Mouse (Mus musculus) hindbrain, embryonic 15.5 days (tissue): ENCODE data around the gene Aipl1. TPM values are rescaled to one million over a fixed set of nuclear protein-coding genes. Genes with fewer than 3 reads are reported as not detected.
"Not testable (repeated sequence)": the region's sequence is repeated elsewhere in the genome, so short reads cannot be mapped to it uniquely, and the experiment has no call there.

Experiments
- ATAC-seq: fragments of 200-750 bp; cut with Nextera tagmentation; 2 replicates; pipeline ENCODE4 v1.8.0; 2017; ENCODE audit warnings: low read depth, moderate number of reproducible peaks, moderate TSS enrichment; ENCODE audit not compliant: low FRiP score
- H3K27ac ChIP-seq: fragments of 300-500 bp; sonication (generic); replicated peaks from 2 replicates; pipeline ENCODE4 v1.5.1; 2015; ENCODE audit warnings: mild to moderate bottlenecking, inconsistent platforms
- H3K27me3 ChIP-seq: fragments of 300-500 bp; sonication (generic); 2 replicates; pipeline ENCODE4 v1.6.1; 2015; ENCODE audit warnings: control low read depth, inconsistent platforms
- H3K36me3 ChIP-seq: fragments of 300-500 bp; sonication (generic); 2 replicates; pipeline ENCODE4 v1.6.1; 2015; ENCODE audit warnings: control low read depth, inconsistent platforms
- H3K4me1 ChIP-seq: fragments of 300-500 bp; sonication (generic); replicated peaks from 2 replicates; pipeline ENCODE4 v1.6.1; 2015; ENCODE audit warnings: control low read depth, inconsistent platforms
- H3K4me2 ChIP-seq: fragments of 300-500 bp; sonication (generic); 2 replicates; pipeline ENCODE4 v1.6.1; 2015; ENCODE audit warnings: moderate library complexity, mild to moderate bottlenecking, inconsistent platforms
- H3K4me3 ChIP-seq: fragments of 300-500 bp; sonication (generic); 2 replicates; pipeline ENCODE4 v1.5.1; 2015; ENCODE audit warnings: mild to moderate bottlenecking, inconsistent platforms
- H3K9ac ChIP-seq: fragments of 300-500 bp; sonication (generic); 2 replicates; pipeline ENCODE4 v1.6.1; 2015; ENCODE audit warnings: inconsistent platforms
- H3K9me3 ChIP-seq: fragments of 300-500 bp; sonication (generic); 2 replicates; pipeline ENCODE4 v1.6.1; 2016; ENCODE audit warnings: control low read depth, inconsistent platforms
- WGBS: fragments of 180-500 bp; shearing (Covaris S2); methylation state at CpG from one replicate; pipeline ENCODE4 v1.1.7; 2015; 5-methylcytosine and 5-hydroxymethylcytosine counted together
- polyA plus RNA-seq: library from polyadenylated mRNA; unstranded; fragments of >200 nt; fragmentation: Nextera tagmentation; extraction: Ambion mirVana; gene quantifications from 2 replicates; pipeline ENCODE4 v1.2.1, GENCODE M21; 2015

Gene Aipl1
- polyA plus RNA-seq, 1 experiment from 2014 or later = 0.43 TPM

- H3K4me1 ChIP-seq = peaks cover 37% of the 10 kb centered on the region
- H3K4me3 ChIP-seq = no peak overlapping the region
- no peak overlapping the region for H3K9ac ChIP-seq
- H3K9me3 ChIP-seq = no peaks in the 10 kb centered on the region
- 44% methylated on average over 9 of the region's 9 CpGs for WGBS
- ATAC-seq = peak; percentile 35; the same call in 1 of the 2 replicates
- H3K27me3 ChIP-seq = no peaks in the 10 kb centered on the region
- H3K4me2 ChIP-seq = no peak overlapping the region
- H3K27ac ChIP-seq = peak overlapping the region; percentile 67
- no peaks in the 10 kb centered on the region for H3K36me3 ChIP-seq
Observed at GRCm38 (mm10) chr11:72010940-72011722, 26.2 kb downstream of the Aipl1 start.

- H3K4me1 ChIP-seq = peaks cover 37% of the 10 kb centered on the region
- H3K9me3 ChIP-seq = no peaks in the 10 kb centered on the region
- no peaks in the 10 kb centered on the region for H3K27me3 ChIP-seq
- H3K27ac ChIP-seq = peak overlapping the region; percentile 66; the same call in 1 of the 2 replicates
- H3K4me2 ChIP-seq = no peak overlapping the region
- 30% methylated on average over 5 of the region's 5 CpGs for whole genome bisulfite sequencing
- no peak for ATAC-seq
- no peak overlapping the region for H3K9ac ChIP-seq
- no peak overlapping the region for H3K4me3 ChIP-seq
- no peaks in the 10 kb centered on the region for H3K36me3 ChIP-seq
Observed at GRCm38 (mm10) chr11:72010367-72010766, 26.9 kb downstream of the Aipl1 start.

- WGBS = 90% methylated on average over 6 of the region's 6 CpGs
Observed at GRCm38 (mm10) chr11:72005547-72005946, 31.8 kb downstream of the Aipl1 start.

GRCm38 (mm10) chr11:72003171-72003570 lies 34.1 kb downstream of the Aipl1 start:
- no peak overlapping the region for H3K27ac ChIP-seq
- no peaks in the 10 kb centered on the region for H3K36me3 ChIP-seq
- no peaks in the 10 kb centered on the region for H3K9me3 ChIP-seq
- no peak for ATAC-seq
- no peak overlapping the region for H3K9ac ChIP-seq
- H3K4me3 ChIP-seq = no peak overlapping the region
- peaks cover 13% of the 10 kb centered on the region; the same call in 1 of the 2 replicates for H3K4me1 ChIP-seq
- WGBS = 38% methylated on average over 9 of the region's 9 CpGs
- H3K4me2 ChIP-seq = no peak overlapping the region
- no peaks in the 10 kb centered on the region for H3K27me3 ChIP-seq

More at GRCm38 (mm10) chr11:72005547-72005946, 31.8 kb downstream of the Aipl1 start:
- no peak overlapping the region for H3K4me3 ChIP-seq
- no peak for ATAC-seq
- H3K36me3 ChIP-seq = no peaks in the 10 kb centered on the region
- no peak overlapping the region for H3K9ac ChIP-seq
- H3K27me3 ChIP-seq = no peaks in the 10 kb centered on the region
- no peak overlapping the region for H3K4me2 ChIP-seq
- no peaks in the 10 kb centered on the region for H3K9me3 ChIP-seq
- H3K27ac ChIP-seq = no peak overlapping the region
- H3K4me1 ChIP-seq = peaks cover 25% of the 10 kb centered on the region

- Histone ChIP-seq H3K4me2 (no peak overlapping the region), H3K36me3 (no peaks in the 10 kb centered on the region), H3K27ac (no peak overlapping the region), H3K4me1 (peaks cover 11% of the 10 kb centered on the region; the same call in 1 of the 2 replicates), H3K4me3 (no peak overlapping the region), H3K27me3 (no peaks in the 10 kb centered on the region), H3K9me3 (no peaks in the 10 kb centered on the region), H3K9ac (no peak overlapping the region)
- ATAC-seq = no peak
- 49% methylated on average over 13 of the region's 13 CpGs for WGBS
Observed at GRCm38 (mm10) chr11:72002138-72002853, 35.0 kb downstream of the Aipl1 start.

- ATAC-seq = no peak
- no peak overlapping the region for H3K9ac ChIP-seq
- peaks cover 28% of the 10 kb centered on the region for H3K4me1 ChIP-seq
- no peak overlapping the region for H3K27ac ChIP-seq
- H3K27me3 ChIP-seq = no peaks in the 10 kb centered on the region
- no peaks in the 10 kb centered on the region for H3K36me3 ChIP-seq
- no peak overlapping the region for H3K4me3 ChIP-seq
- H3K4me2 ChIP-seq = no peak overlapping the region
- H3K9me3 ChIP-seq = no peaks in the 10 kb centered on the region
- WGBS = 91% methylated on average over 6 of the region's 6 CpGs
Observed at GRCm38 (mm10) chr11:72000194-72000593, 37.1 kb downstream of the Aipl1 start.

GRCm38 (mm10) chr11:71996805-71997204 lies 40.5 kb downstream of the Aipl1 start:
- WGBS = 34% methylated on average over 11 of the region's 11 CpGs
- Histone ChIP-seq H3K9me3 (no peaks in the 10 kb centered on the region), H3K27me3 (no peaks in the 10 kb centered on the region), H3K36me3 (no peaks in the 10 kb centered on the region), H3K27ac (no peak overlapping the region; the same call in 1 of the 2 replicates), H3K4me1 (peaks cover 17% of the 10 kb centered on the region), H3K9ac (no peak overlapping the region), H3K4me3 (no peak overlapping the region), H3K4me2 (peak overlapping the region; percentile 20)
- no peak for ATAC-seq

GRCm38 (mm10) chr11:71995968-71996511 lies 41.3 kb downstream of the Aipl1 start:
- Histone ChIP-seq H3K4me1 (peaks cover 17% of the 10 kb centered on the region), H3K27me3 (no peaks in the 10 kb centered on the region), H3K27ac (peak overlapping the region; percentile 57), H3K4me2 (peak overlapping the region; percentile 42), H3K4me3 (no peak overlapping the region), H3K36me3 (no peaks in the 10 kb centered on the region), H3K9me3 (no peaks in the 10 kb centered on the region), H3K9ac (no peak overlapping the region)
- ATAC-seq = peak; percentile 84
- WGBS = 25% methylated on average over 9 of the region's 9 CpGs

- WGBS = 90% methylated on average over 12 of the region's 12 CpGs
- H3K36me3 ChIP-seq = no peaks in the 10 kb centered on the region
- no peak for ATAC-seq
- no peaks in the 10 kb centered on the region for H3K9me3 ChIP-seq
- H3K4me2 ChIP-seq = no peak overlapping the region
- peaks cover 17% of the 10 kb centered on the region for H3K4me1 ChIP-seq
- H3K27me3 ChIP-seq = no peaks in the 10 kb centered on the region
- no peak overlapping the region for H3K27ac ChIP-seq
- no peak overlapping the region for H3K4me3 ChIP-seq
- H3K9ac ChIP-seq = no peak overlapping the region
Observed at GRCm38 (mm10) chr11:71992438-71992837, 44.9 kb downstream of the Aipl1 start.

GRCm38 (mm10) chr11:71991541-71991940 lies 45.8 kb downstream of the Aipl1 start:
- Histone ChIP-seq H3K9me3 (no peaks in the 10 kb centered on the region), H3K4me1 (peaks cover 18% of the 10 kb centered on the region), H3K4me2 (no peak overlapping the region), H3K27ac (no peak overlapping the region), H3K27me3 (no peaks in the 10 kb centered on the region), H3K36me3 (no peaks in the 10 kb centered on the region), H3K4me3 (no peak overlapping the region), H3K9ac (no peak overlapping the region)
- no peak for ATAC-seq
- WGBS = 34% methylated on average over 5 of the region's 5 CpGs

- not testable (repeated sequence) for H3K36me3 ChIP-seq, ATAC-seq, H3K4me3 ChIP-seq, H3K27ac ChIP-seq, H3K4me2 ChIP-seq, H3K27me3 ChIP-seq, H3K9ac ChIP-seq, H3K9me3 ChIP-seq
- H3K4me1 ChIP-seq = peaks cover 29% of the 10 kb centered on the region
- 69% methylated on average over 5 of the region's 5 CpGs for WGBS
Observed at GRCm38 (mm10) chr11:71989407-71989806, 47.9 kb downstream of the Aipl1 start.
